Mouse (Mus musculus) neural tube, embryonic 12.5 days (tissue): ENCODE measurements around the gene Plet1. TPM values are rescaled to one million over a fixed set of nuclear protein-coding genes. Genes with fewer than 3 reads are reported as not detected.

Experiments
- ATAC-seq: fragments of 200-750 bp; cut with Nextera tagmentation; 2 replicates; pipeline ENCODE4 v1.8.0; 2017; ENCODE audit warnings: low read depth, mild to moderate bottlenecking, moderate TSS enrichment, moderate library complexity; ENCODE audit not compliant: low FRiP score
- H3K27ac ChIP-seq: fragments of 300-500 bp; sonication (generic); 2 replicates; pipeline ENCODE4 v1.5.1; 2016
- H3K27me3 ChIP-seq: fragments of 300-500 bp; sonication (generic); replicated peaks from 2 replicates; pipeline ENCODE4 v1.6.1; 2016; ENCODE audit warnings: mild to moderate bottlenecking
- H3K36me3 ChIP-seq: fragments of 300-500 bp; sonication (generic); 2 replicates; pipeline ENCODE4 v1.6.1; 2016; ENCODE audit warnings: mild to moderate bottlenecking
- H3K4me1 ChIP-seq: fragments of 300-500 bp; sonication (generic); 2 replicates; pipeline ENCODE4 v1.6.1; 2016
- H3K4me2 ChIP-seq: fragments of 300-500 bp; sonication (generic); replicated peaks from 2 replicates; pipeline ENCODE4 v1.6.1; 2016; ENCODE audit warnings: mild to moderate bottlenecking
- H3K4me3 ChIP-seq: fragments of 300-500 bp; sonication (generic); 2 replicates; pipeline ENCODE4 v1.5.1; 2016
- H3K9ac ChIP-seq: fragments of 300-500 bp; sonication (generic); 2 replicates; pipeline ENCODE4 v1.6.1; 2016; ENCODE audit warnings: mild to moderate bottlenecking
- H3K9me3 ChIP-seq: fragments of 300-500 bp; sonication (generic); 2 replicates; pipeline ENCODE4 v1.6.1; 2016; ENCODE audit warnings: mild to moderate bottlenecking
- WGBS: fragments of 180-500 bp; shearing (Covaris S2); methylation state at CpG from one replicate; pipeline ENCODE4 v1.1.7; 2016; 5-methylcytosine and 5-hydroxymethylcytosine counted together
- polyA plus RNA-seq: library from polyadenylated mRNA; unstranded; fragments of >200 nt; fragmentation: Nextera tagmentation; extraction: Ambion mirVana; gene quantifications from 2 replicates; pipeline ENCODE4 v1.2.1, GENCODE M21; 2016

The Plet1 gene
- polyA plus RNA-seq, 1 experiment from 2014 or later = 0.22 TPM

DNA sequence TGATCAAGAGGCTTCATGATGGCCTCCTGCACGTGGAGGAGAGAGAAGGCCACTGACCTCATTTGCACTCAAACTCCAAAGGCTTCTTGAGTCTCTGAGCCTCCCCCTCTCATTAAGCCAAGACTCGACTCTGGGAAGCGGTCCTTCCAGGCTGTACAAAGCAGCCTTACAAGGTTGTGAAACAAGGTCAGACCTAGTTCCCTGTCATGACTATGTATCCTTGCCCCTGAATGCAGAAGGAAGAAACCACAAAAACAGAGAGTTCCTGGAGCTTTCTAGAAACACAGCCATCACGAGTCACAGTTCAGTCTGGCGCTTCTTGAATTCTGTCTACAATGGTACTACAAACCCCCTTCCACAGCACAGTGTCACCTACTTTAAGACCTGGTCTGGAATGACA, 28.2 kb downstream of the Plet1 start:
- H3K9me3 ChIP-seq = no peaks in the 10 kb centered on the region
- no peak overlapping the region for H3K27ac ChIP-seq
- H3K9ac ChIP-seq = no peak overlapping the region
- peaks cover 4% of the 10 kb centered on the region for H3K4me1 ChIP-seq
- ATAC-seq = no peak
- H3K4me3 ChIP-seq = no peak overlapping the region
- H3K4me2 ChIP-seq = no peak overlapping the region
- no peaks in the 10 kb centered on the region for H3K27me3 ChIP-seq
- H3K36me3 ChIP-seq = peaks cover 6% of the 10 kb centered on the region
- WGBS = 87% methylated on average over 5 of the region's 5 CpGs

DNA sequence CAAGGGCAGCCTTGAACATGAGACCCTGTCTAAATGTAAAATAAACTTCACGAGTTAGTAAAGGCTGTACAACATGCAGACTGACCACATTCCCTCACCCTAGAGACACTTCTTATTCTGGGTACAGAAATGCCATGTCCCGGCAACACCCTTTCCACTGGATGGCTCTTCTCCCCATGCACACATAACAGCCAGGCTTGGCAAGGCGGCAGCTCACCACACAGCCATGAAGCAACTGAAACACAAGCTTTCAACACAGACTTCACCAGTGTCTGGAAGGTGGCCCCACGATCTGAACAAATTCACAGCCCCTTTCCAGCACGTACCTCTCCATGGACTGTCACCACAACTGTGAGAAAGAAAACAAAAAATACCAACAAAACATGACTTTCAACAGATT, 30.6 kb downstream of the Plet1 start:
- no peaks in the 10 kb centered on the region for H3K27me3 ChIP-seq
- H3K4me2 ChIP-seq = no peak overlapping the region
- H3K36me3 ChIP-seq = peaks cover 6% of the 10 kb centered on the region
- 95% methylated on average over 5 of the region's 5 CpGs for WGBS
- no peak overlapping the region for H3K27ac ChIP-seq
- H3K9ac ChIP-seq = no peak overlapping the region
- no peak overlapping the region for H3K4me3 ChIP-seq
- no peaks in the 10 kb centered on the region for H3K9me3 ChIP-seq
- H3K4me1 ChIP-seq = peaks cover 10% of the 10 kb centered on the region
- ATAC-seq = no peak

DNA sequence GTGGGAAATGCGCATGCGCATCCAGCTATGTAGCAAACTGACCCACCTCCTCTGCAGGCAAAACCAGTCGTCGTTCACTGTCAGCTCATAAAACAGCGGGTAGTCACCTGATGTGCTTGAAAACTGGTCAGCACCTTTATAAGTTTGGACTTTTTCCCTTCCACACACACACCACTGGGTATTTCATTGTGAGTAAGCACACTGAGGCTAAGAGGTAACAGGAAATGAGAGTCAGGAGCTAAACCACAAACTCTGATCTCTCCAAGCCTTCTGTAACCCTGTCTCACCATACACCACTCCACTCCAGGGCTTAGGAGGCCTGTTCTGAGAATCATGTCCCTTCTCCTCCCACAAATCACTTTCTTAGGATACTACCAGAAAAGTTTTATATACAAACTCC, 31.3 kb downstream of the Plet1 start:
- Histone ChIP-seq H3K4me3 (no peak overlapping the region), H3K36me3 (peaks cover 6% of the 10 kb centered on the region), H3K9ac (no peak overlapping the region), H3K27ac (no peak overlapping the region), H3K4me2 (no peak overlapping the region), H3K27me3 (no peaks in the 10 kb centered on the region), H3K9me3 (no peaks in the 10 kb centered on the region), H3K4me1 (peaks cover 10% of the 10 kb centered on the region)
- no peak for ATAC-seq
- WGBS = 84% methylated on average over 5 of the region's 5 CpGs

DNA sequence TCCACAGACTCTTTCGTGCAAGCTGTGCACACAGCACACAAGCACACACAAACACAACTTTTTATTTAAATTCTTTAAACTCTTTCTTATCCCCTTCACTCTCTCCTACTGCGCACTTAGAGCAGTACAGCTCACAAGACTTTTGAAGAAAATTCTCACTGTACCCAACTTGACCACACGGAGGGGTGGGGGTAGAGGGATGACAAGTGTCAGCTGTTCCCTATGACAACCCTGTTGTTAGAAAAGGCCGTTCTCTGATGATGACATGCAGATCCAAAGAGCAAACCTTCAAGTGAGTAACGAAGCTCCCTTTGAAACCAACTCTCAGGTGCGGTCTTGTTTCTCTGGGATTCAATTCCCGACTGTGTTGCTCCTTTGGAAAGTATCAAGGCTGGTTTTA, 33.5 kb downstream of the Plet1 start:
- Histone ChIP-seq H3K27ac (no peak overlapping the region), H3K27me3 (no peaks in the 10 kb centered on the region), H3K4me2 (peak overlapping the region; percentile 62), H3K4me1 (peaks cover 10% of the 10 kb centered on the region), H3K9me3 (no peaks in the 10 kb centered on the region), H3K4me3 (peak overlapping the region; percentile 82), H3K36me3 (peaks cover 6% of the 10 kb centered on the region), H3K9ac (peak overlapping the region; percentile 71; the same call in 1 of the 2 replicates)
- peak; percentile 23; the same call in 1 of the 2 replicates for ATAC-seq
- WGBS = 55% methylated on average over 7 of the region's 7 CpGs

DNA sequence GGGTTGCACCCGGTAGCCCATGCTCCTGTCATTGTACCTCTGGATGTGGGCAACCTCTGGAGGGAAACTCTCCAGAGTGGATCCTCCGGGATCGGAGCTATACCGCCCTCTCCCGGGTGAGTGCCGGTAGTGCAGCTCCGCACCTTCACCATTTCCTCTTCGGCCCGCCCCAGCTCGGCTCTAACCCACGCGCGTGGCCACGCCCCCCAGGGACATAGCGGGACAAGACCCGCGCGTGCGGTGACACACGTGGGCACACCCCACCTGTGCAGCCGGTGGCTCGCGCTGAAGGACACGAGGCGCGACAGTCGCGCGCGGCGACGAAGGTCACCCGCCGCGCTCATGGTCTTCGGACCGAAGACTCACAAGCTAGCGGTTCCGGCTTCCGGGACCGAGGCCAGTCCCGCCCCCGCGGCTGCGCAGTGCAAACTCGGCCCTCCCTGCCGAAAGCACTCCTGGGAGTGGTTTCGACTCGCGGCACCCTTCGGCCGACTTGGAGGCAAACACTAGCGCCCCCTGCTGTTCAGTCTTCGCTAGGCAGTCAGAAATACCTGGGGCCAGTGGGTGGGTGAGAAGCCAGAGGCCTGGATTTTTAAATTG, 34.1 kb downstream of the Plet1 start, which contains the start of gene Pts:
Gene Pts (minus strand): TSS at position 432 of the 600 bp plus-strand sequence.
- Histone ChIP-seq H3K9me3 (no peaks in the 10 kb centered on the region), H3K4me3 (peak within 1 kb of the TSS; percentile 82), H3K4me1 (peaks cover 10% of the 10 kb centered on the region), H3K9ac (peak within 1 kb of the TSS; percentile 71), H3K36me3 (peaks cover 6% of the 10 kb centered on the region), H3K27me3 (no peaks in the 10 kb centered on the region), H3K4me2 (peak within 1 kb of the TSS; percentile 62), H3K27ac (peak within 1 kb of the TSS; percentile 37; the same call in 1 of the 2 replicates)
- peak; percentile 98 for ATAC-seq
- WGBS = under 1% methylated on average over 54 of the region's 54 CpGs

DNA sequence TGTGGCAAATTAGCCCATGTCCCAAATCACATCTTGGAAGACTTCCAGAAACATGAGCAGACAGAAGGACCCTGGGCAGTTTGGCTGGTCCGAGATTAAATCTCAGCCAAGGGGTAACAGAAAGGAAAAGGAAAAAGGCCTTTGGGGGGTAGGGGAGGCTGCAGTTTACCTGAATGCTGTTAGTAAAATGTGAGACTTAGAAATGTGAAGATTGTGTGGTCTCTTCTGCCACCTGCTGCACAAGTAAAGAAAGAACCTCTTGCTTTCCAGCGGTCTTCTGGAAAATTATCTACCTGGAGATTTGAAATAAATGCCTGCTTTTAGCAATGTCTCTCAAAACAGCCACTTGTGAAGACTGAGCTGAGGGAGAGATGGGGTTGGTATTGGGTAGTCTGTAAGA, 36.6 kb downstream of the Plet1 start:
- no peak overlapping the region for H3K4me2 ChIP-seq
- no peak for ATAC-seq
- peaks cover 10% of the 10 kb centered on the region for H3K4me1 ChIP-seq
- H3K27ac ChIP-seq = no peak overlapping the region
- no peak overlapping the region for H3K4me3 ChIP-seq
- H3K27me3 ChIP-seq = no peaks in the 10 kb centered on the region
- H3K9me3 ChIP-seq = no peaks in the 10 kb centered on the region
- H3K36me3 ChIP-seq = no peaks in the 10 kb centered on the region
- 51% methylated on average over 2 of the region's 2 CpGs for WGBS
- H3K9ac ChIP-seq = no peak overlapping the region

DNA sequence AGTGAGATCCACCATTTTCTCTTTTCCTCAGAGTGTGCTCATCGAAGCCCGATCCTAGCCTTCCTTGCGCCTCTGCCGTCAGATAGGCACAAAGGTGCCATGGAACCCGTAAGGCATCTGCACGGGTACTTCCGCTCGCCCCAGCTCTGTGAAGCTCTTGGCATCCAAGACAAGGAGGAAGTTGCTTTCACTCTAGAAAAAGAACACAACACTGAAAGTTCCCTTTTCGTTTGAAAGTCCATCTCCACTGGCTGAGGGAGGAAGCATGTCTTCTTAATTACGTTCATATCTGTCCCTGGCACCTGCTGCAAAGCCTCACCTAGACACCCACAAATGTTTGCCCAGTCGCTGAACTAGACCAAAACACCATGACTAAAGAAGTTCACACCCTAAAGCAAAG, 39.0 kb downstream of the Plet1 start:
- H3K4me3 ChIP-seq = no peak overlapping the region
- 84% methylated on average over 11 of the region's 11 CpGs for WGBS
- no peak for ATAC-seq
- no peaks in the 10 kb centered on the region for H3K27me3 ChIP-seq
- no peaks in the 10 kb centered on the region for H3K9me3 ChIP-seq
- H3K36me3 ChIP-seq = no peaks in the 10 kb centered on the region
- H3K4me1 ChIP-seq = no peaks in the 10 kb centered on the region
- H3K4me2 ChIP-seq = no peak overlapping the region
- no peak overlapping the region for H3K27ac ChIP-seq
- H3K9ac ChIP-seq = no peak overlapping the region

DNA sequence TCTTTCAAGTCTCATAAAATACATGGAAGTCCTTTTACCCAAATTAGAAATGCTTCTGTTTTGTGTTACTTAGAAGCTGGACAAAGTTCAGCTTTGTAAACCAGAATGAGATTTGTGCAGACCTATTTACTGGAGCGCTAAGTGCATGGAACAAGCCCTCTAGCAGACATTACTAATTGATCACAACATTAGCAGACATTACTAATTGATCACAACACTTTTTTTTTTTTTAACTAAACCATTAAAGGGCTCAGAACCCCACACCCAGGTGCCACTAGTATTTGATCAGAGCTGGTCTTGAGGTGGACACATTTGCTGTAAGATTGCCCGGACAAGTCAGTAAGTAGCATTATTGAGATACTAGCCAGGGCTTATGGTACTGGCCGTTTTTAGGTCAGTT, 39.5 kb downstream of the Plet1 start:
- Histone ChIP-seq H3K36me3 (no peaks in the 10 kb centered on the region), H3K9me3 (no peaks in the 10 kb centered on the region), H3K4me2 (no peak overlapping the region), H3K9ac (no peak overlapping the region), H3K4me1 (no peaks in the 10 kb centered on the region), H3K27ac (no peak overlapping the region), H3K27me3 (no peaks in the 10 kb centered on the region), H3K4me3 (no peak overlapping the region)
- WGBS = 81% methylated on average over 3 of the region's 3 CpGs
- no peak for ATAC-seq

DNA sequence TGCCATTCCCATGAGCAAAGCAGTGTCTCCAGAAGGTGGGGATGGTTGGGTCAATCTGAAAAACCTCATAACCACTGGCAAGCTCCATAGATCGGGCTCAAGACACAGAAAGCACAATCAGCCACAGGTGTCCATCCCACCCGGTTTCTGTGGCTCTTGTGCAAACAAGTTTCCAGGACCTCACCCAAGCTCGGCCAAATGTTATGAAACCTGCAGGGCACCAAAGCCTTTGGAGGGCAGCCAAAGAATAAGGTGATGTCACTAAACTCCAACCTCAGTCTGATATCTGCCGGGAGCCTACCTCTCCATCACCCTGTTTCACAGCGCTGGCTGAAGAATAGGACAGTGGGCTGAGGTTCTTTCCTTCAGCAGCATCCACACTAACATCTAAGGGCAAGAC, 41.6 kb downstream of the Plet1 start:
- ATAC-seq = no peak
- Histone ChIP-seq H3K9me3 (no peaks in the 10 kb centered on the region), H3K9ac (no peak overlapping the region), H3K27me3 (no peaks in the 10 kb centered on the region), H3K27ac (no peak overlapping the region), H3K4me1 (no peaks in the 10 kb centered on the region), H3K36me3 (no peaks in the 10 kb centered on the region), H3K4me3 (no peak overlapping the region), H3K4me2 (no peak overlapping the region)
- 88% methylated on average over 5 of the region's 5 CpGs for WGBS

DNA sequence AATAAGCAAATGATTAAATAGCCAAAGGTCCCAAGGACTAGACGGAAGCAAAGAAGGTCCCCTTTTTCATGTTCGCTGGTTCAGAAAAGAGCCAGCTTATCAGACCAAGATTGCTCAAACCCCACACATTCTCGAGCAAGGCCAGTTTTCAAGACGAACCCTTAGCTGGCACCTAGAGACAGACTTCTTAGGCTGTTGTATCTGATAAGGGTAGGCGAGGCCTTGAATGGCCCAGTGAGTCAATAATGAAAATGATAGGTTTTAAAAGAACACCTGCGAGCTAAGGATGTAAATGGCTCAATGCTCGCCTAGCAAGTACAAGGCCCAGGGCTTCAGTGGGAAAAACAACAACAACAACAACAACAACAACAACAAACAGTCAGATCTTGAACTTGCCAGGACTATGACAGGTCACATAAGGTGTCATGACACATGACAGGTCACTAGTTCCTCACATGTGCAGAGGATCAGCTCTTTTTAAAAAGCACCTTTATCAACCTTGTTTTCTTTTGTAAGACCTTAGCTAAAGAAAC, 42.3 kb downstream of the Plet1 start:
- no peak overlapping the region for H3K4me3 ChIP-seq
- H3K27ac ChIP-seq = no peak overlapping the region
- H3K9ac ChIP-seq = no peak overlapping the region
- no peak overlapping the region for H3K4me2 ChIP-seq
- H3K4me1 ChIP-seq = no peaks in the 10 kb centered on the region
- H3K27me3 ChIP-seq = no peaks in the 10 kb centered on the region
- 80% methylated on average over 7 of the region's 7 CpGs for WGBS
- H3K36me3 ChIP-seq = no peaks in the 10 kb centered on the region
- no peaks in the 10 kb centered on the region for H3K9me3 ChIP-seq
- no peak for ATAC-seq

DNA sequence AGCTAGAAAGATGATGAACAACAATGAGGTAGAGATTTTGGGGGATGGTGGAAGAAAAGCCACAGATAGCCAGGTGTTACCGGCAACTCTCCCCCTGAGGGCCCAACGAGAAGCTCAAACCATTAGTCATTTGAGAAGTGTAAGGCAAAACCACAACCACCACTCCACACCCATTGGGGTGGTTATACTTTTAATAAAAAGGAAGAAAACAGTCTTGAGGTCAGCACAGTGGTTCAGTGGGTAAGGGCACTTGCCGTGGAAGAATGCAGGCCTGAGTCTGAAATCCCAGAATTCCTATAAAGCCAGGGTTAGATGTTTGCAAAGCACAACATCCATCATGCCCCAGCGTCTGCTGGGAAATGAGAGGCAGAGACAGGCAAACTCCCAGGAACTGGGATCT, 43.0 kb downstream of the Plet1 start:
- Histone ChIP-seq H3K27me3 (no peaks in the 10 kb centered on the region), H3K9ac (no peak overlapping the region), H3K4me3 (no peak overlapping the region), H3K9me3 (no peaks in the 10 kb centered on the region), H3K36me3 (no peaks in the 10 kb centered on the region), H3K27ac (no peak overlapping the region), H3K4me2 (no peak overlapping the region), H3K4me1 (no peaks in the 10 kb centered on the region)
- ATAC-seq = no peak
- WGBS = 77% methylated on average over 4 of the region's 4 CpGs

DNA sequence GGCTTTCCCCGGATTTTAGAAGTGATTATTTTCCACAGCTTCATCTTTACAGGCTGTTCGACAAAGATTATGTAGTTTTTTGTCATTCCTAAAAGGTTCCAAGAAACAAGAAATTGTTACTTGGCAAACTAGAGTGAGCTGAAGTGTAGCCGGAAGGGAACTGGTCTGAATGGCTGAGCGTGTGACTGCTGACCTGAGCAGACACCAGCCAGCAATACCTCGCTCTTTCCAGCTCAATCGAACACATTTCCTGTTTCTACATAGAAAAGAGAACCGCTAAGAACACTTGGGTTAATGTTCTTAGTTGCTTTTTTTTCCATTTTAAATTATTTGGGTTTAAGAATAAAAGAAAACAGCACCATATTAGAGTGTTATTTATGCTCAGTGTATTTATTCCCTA, 45.8 kb downstream of the Plet1 start:
- no peak for ATAC-seq
- WGBS = 81% methylated on average over 7 of the region's 7 CpGs
- no peaks in the 10 kb centered on the region for H3K9me3 ChIP-seq

DNA sequence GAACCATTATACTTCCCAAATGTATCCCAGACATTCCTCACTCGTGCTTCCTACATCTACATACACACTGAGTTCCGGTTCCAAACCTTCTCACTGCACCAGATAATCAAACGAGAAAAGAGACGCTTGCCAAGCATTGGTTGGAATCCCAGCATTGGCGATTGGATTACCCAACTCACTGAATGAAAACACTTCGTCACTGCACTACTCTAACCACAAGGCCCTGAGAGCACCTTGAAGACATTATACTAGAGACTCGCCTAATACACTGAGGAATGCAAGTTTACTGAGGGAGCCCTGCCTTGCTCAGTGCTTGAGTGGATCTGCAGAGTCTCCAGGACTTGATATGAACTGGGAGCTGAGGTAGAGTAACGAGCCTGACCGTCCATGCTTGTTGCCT, 48.1 kb downstream of the Plet1 start:
- Histone ChIP-seq H3K4me1 (no peaks in the 10 kb centered on the region), H3K9ac (no peak overlapping the region), H3K27ac (no peak overlapping the region), H3K27me3 (no peaks in the 10 kb centered on the region), H3K4me3 (no peak overlapping the region), H3K9me3 (no peaks in the 10 kb centered on the region), H3K4me2 (no peak overlapping the region), H3K36me3 (no peaks in the 10 kb centered on the region)
- 83% methylated on average over 9 of the region's 9 CpGs for WGBS
- ATAC-seq = no peak

More for the DNA sequence above, 45.8 kb downstream of the Plet1 start:
- no peak overlapping the region for H3K9ac ChIP-seq
- no peak overlapping the region for H3K27ac ChIP-seq
- H3K36me3 ChIP-seq = no peaks in the 10 kb centered on the region
- H3K4me1 ChIP-seq = no peaks in the 10 kb centered on the region
- no peak overlapping the region for H3K4me2 ChIP-seq
- no peak overlapping the region for H3K4me3 ChIP-seq
- no peaks in the 10 kb centered on the region for H3K27me3 ChIP-seq
